Mouse (Mus musculus): ENCODE measurements around the gene Bcl2l12.
"Not testable (repeated sequence)": the region's sequence is repeated elsewhere in the genome, so short reads cannot be mapped to it uniquely, and the experiment has no call there.

The Bcl2l12 gene

GRCm38 (mm10) chr7:44998501-44998955 lies at the start of gene Bcl2l12:
Bcl2l12 (minus strand) TSS chr7:44998712.
- peak; percentile 61 for DNase-seq

- DNase-seq: no peak
Observed at GRCm38 (mm10) chr7:45047491-45047890, 49.0 kb upstream of the Bcl2l12 start.

- no peak for DNase-seq
Observed at GRCm38 (mm10) chr7:45046853-45047350, 48.4 kb upstream of the Bcl2l12 start.

- DNase-seq: no peak
Observed at GRCm38 (mm10) chr7:45045741-45046140, 47.2 kb upstream of the Bcl2l12 start.

GRCm38 (mm10) chr7:45043307-45043706 lies 44.8 kb upstream of the Bcl2l12 start:
- DNase-seq: no peak

- DNase-seq: no peak
Observed at GRCm38 (mm10) chr7:45040851-45041250, 42.3 kb upstream of the Bcl2l12 start.

- DNase-seq: no peak
Observed at GRCm38 (mm10) chr7:45038411-45038810, 39.9 kb upstream of the Bcl2l12 start.

- DNase-seq: peak; percentile 36
Observed at GRCm38 (mm10) chr7:45037720-45038361, 39.3 kb upstream of the Bcl2l12 start.

GRCm38 (mm10) chr7:45036702-45037101 lies 38.2 kb upstream of the Bcl2l12 start:
- DNase-seq: no peak

GRCm38 (mm10) chr7:45035631-45036030 lies 37.1 kb upstream of the Bcl2l12 start:
- no peak for DNase-seq

GRCm38 (mm10) chr7:45033722-45034359 lies 35.3 kb upstream of the Bcl2l12 start:
- no peak for DNase-seq

- DNase-seq: no peak
Observed at GRCm38 (mm10) chr7:45030857-45031256, 32.3 kb upstream of the Bcl2l12 start.

GRCm38 (mm10) chr7:45029995-45030394 lies 31.5 kb upstream of the Bcl2l12 start:
- DNase-seq: no peak

GRCm38 (mm10) chr7:45028351-45028750 lies 29.8 kb upstream of the Bcl2l12 start:
- no peak for DNase-seq

GRCm38 (mm10) chr7:45027761-45028160 lies 29.2 kb upstream of the Bcl2l12 start:
- no peak for DNase-seq

GRCm38 (mm10) chr7:45026256-45026655 lies 27.7 kb upstream of the Bcl2l12 start:
- no peak for DNase-seq

GRCm38 (mm10) chr7:45025601-45026220 lies 27.2 kb upstream of the Bcl2l12 start:
- DNase-seq: no peak

- DNase-seq: no peak
Observed at GRCm38 (mm10) chr7:45024281-45025248, 26.1 kb upstream of the Bcl2l12 start.

GRCm38 (mm10) chr7:45023711-45024110 lies 25.2 kb upstream of the Bcl2l12 start:
- not testable (repeated sequence) for DNase-seq

- no peak for DNase-seq
Observed at GRCm38 (mm10) chr7:45020225-45020624, 21.7 kb upstream of the Bcl2l12 start.

GRCm38 (mm10) chr7:45019031-45019571 lies 20.6 kb upstream of the Bcl2l12 start:
- DNase-seq: no peak
